Mouse (Mus musculus): ENCODE measurements around the gene Adam10. TPM values are rescaled to one million over a fixed set of nuclear protein-coding genes. Genes with fewer than 3 reads are reported as not detected.

Gene Adam10
- polyA plus RNA-seq, 1 experiment from 2014 or later = 67.5 TPM

DNA sequence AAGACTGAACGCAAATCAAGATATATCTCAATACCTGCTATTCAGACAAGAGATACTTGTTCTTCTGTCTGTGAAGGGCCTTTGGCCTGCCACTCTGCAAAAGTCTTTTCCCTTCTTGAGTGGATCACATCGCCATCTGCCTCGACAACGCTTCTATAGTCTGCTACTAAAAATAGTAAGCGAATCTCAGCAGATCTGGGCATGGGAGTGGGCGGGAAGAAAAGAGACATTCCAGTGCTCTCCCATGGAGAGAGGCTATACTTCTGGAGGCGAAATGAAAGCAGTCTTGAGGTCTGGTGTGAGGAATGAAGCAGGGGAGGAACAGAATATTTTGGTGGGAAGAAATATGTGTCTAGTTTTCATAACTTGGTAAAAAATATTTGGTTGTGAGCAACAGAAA, 109.9 kb downstream of the Adam10 start:
- Histone ChIP-seq H3K27ac (ENCODE audit: low read length) (no peak overlapping the region), H3K27me3 (ENCODE audit: control insufficient read depth, insufficient read depth, low read length) (no peaks in the 10 kb centered on the region), H3K4me1 (ENCODE audit: control insufficient read depth, insufficient read depth, low read length) (no peaks in the 10 kb centered on the region), H3K9me3 (ENCODE audit: control insufficient read depth, low read depth, low read length) (no peaks in the 10 kb centered on the region), H3K4me3 (ENCODE audit: low read depth, low read length) (no peak overlapping the region), H3K4me2 (replicated peaks; ENCODE audit: low read depth, low read length) (no peak overlapping the region), H3K36me3 (ENCODE audit: control insufficient read depth, insufficient read depth, low read length) (no peaks in the 10 kb centered on the region), H3K9ac (replicated peaks; ENCODE audit: low read depth, low read length) (no peak overlapping the region)
- 76% methylated on average over 7 of the region's 7 CpGs for WGBS
- ATAC-seq (ENCODE audit: insufficient number of reproducible peaks, insufficient read depth, low FRiP score, low read depth) = no peak

DNA sequence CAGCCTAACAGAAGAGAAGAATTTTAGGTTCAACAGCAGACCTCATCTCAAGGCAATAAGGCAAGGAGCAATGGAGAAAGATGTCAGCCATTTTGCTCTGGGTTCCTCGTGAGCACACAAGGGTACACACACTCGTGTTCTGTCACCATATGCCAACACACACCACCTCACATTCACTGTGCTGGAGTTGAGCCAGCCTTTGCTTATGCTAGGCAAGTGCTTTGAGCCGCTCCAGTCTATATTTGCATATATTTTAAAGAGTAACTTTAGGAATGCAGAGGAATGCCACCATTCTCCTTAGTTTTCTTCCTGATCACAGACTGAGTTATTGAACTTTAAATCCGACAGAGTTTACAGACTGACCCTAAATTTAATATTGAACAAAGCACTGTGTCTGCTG, 111.8 kb downstream of the Adam10 start:
- Histone ChIP-seq H3K27ac (ENCODE audit: low read length) (no peak overlapping the region), H3K9ac (replicated peaks; ENCODE audit: low read depth, low read length) (no peak overlapping the region), H3K27me3 (ENCODE audit: control insufficient read depth, insufficient read depth, low read length) (no peaks in the 10 kb centered on the region), H3K4me1 (ENCODE audit: control insufficient read depth, insufficient read depth, low read length) (0 out of 2 replicates have a peak, but pooled peaks cover 3% of the 10 kb centered on the region), H3K4me2 (replicated peaks; ENCODE audit: low read depth, low read length) (no peak overlapping the region), H3K36me3 (ENCODE audit: control insufficient read depth, insufficient read depth, low read length) (no peaks in the 10 kb centered on the region), H3K4me3 (ENCODE audit: low read depth, low read length) (no peak overlapping the region), H3K9me3 (ENCODE audit: control insufficient read depth, low read depth, low read length) (no peaks in the 10 kb centered on the region)
- 79% methylated on average over 4 of the region's 4 CpGs for WGBS
- ATAC-seq (ENCODE audit: insufficient number of reproducible peaks, insufficient read depth, low FRiP score, low read depth) = no peak

DNA sequence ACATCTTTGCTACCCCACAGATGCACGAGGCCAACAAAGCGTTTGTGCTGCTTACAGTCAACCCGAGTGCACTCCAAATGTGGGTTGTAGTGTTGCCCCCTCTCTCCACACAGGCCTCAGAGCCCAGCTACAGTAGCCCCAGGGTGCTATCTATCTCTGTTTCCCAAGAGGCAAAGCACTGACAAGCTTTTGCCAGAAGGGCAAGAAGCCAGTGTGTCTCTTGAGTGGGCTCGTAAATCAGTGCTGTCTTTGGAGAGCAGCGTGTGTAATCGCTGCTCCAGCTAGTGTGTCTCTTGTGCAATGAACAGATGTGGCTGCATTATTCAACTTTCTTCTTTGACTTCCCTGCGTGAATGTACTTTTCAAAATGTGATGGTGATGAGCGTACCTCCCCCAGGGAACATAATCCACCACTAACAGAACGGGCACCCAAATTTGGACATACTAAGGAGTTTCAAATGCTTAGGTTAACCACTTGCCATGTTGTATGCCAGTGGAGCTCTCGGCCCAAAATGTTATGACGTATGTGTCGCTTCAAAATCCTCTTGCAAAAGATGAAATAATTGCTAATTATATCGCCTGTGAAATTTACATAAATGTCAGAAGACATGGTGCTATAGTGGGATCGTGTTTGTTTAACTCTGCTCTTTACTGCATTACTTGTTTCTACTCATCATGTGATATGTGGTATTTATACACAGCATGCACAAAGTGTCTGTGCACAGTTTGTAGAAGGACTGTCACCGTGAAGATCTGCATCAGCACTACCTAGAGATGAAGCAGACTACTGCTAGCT, 116.0 kb downstream of the Adam10 start:
- ATAC-seq (ENCODE audit: insufficient number of reproducible peaks, insufficient read depth, low FRiP score, low read depth) = no peak
- Histone ChIP-seq H3K4me3 (ENCODE audit: low read depth, low read length) (no peak overlapping the region), H3K9me3 (ENCODE audit: control insufficient read depth, low read depth, low read length) (no peaks in the 10 kb centered on the region), H3K27me3 (ENCODE audit: control insufficient read depth, insufficient read depth, low read length) (no peaks in the 10 kb centered on the region), H3K4me1 (ENCODE audit: control insufficient read depth, insufficient read depth, low read length) (0 out of 2 replicates have a peak, but pooled peaks cover 3% of the 10 kb centered on the region), H3K27ac (ENCODE audit: low read length) (no peak overlapping the region), H3K4me2 (replicated peaks; ENCODE audit: low read depth, low read length) (no peak overlapping the region), H3K9ac (replicated peaks; ENCODE audit: low read depth, low read length) (no peak overlapping the region), H3K36me3 (ENCODE audit: control insufficient read depth, insufficient read depth, low read length) (no peaks in the 10 kb centered on the region)
- WGBS = 59% methylated on average over 15 of the region's 15 CpGs

DNA sequence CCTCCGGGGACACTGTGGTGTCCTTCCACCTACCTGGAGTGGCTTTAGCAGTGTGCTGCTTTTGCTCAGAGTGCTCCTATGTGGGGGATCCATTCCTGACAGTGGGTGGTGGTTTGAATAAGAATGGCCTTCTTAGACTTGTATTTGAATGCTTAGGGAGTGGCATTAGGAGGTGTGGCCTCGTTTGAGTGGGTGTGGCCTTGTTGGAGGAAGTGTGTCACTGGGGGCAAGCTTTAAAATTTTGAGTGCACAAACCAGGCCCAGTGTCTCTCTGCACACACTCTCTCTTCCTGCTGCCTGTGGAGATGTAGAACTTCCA, 116.6 kb downstream of the Adam10 start:
- Histone ChIP-seq H3K4me1 (ENCODE audit: control insufficient read depth, insufficient read depth, low read length) (0 out of 2 replicates have a peak, but pooled peaks cover 3% of the 10 kb centered on the region), H3K4me3 (ENCODE audit: low read depth, low read length) (no peak overlapping the region), H3K9me3 (ENCODE audit: control insufficient read depth, low read depth, low read length) (no peaks in the 10 kb centered on the region), H3K36me3 (ENCODE audit: control insufficient read depth, insufficient read depth, low read length) (no peaks in the 10 kb centered on the region), H3K27me3 (ENCODE audit: control insufficient read depth, insufficient read depth, low read length) (no peaks in the 10 kb centered on the region), H3K4me2 (replicated peaks; ENCODE audit: low read depth, low read length) (no peak overlapping the region), H3K9ac (replicated peaks; ENCODE audit: low read depth, low read length) (no peak overlapping the region), H3K27ac (ENCODE audit: low read length) (no peak overlapping the region)
- WGBS = 50% methylated on average over 2 of the region's 2 CpGs
- ATAC-seq (ENCODE audit: insufficient number of reproducible peaks, insufficient read depth, low FRiP score, low read depth) = no peak

GRCm38 (mm10) chr9:70800588-70801315, 122.0 kb downstream of the Adam10 start:
- no peaks in the 10 kb centered on the region for H3K9me3 ChIP-seq (ENCODE audit: control insufficient read depth, low read depth, low read length)
- no peak for ATAC-seq (ENCODE audit: insufficient number of reproducible peaks, insufficient read depth, low FRiP score, low read depth)

DNA sequence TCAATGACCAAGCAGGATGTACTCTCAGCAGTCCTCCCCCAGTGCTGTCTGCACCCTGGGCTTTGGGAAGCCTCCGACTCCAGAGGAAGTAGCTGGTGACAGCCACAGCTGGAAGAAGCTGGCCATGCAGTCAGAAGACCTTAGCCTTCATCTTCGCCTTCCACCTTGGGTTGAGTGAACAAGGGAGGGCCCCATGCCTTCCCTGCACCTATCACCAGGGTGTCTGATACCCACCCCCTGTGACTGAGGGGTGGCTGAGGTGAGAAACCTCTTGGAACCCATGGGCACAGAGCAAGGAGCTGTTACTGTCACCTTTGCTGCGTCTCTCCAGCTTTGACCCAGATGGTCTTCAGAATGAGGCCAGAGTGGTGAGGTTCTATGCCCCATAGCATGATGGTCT, 123.0 kb downstream of the Adam10 start:
- H3K27ac ChIP-seq (ENCODE audit: low read length) = no peak overlapping the region
- ATAC-seq (ENCODE audit: insufficient number of reproducible peaks, insufficient read depth, low FRiP score, low read depth) = no peak
- WGBS = 76% methylated on average over 3 of the region's 3 CpGs

More at GRCm38 (mm10) chr9:70800588-70801315, 122.0 kb downstream of the Adam10 start:
- Histone ChIP-seq H3K27ac (ENCODE audit: low read length) (no peak overlapping the region), H3K27me3 (ENCODE audit: control insufficient read depth, insufficient read depth, low read length) (no peaks in the 10 kb centered on the region), H3K36me3 (ENCODE audit: control insufficient read depth, insufficient read depth, low read length) (no peaks in the 10 kb centered on the region), H3K4me3 (ENCODE audit: low read depth, low read length) (no peak overlapping the region), H3K4me2 (replicated peaks; ENCODE audit: low read depth, low read length) (no peak overlapping the region), H3K9ac (replicated peaks; ENCODE audit: low read depth, low read length) (no peak overlapping the region), H3K4me1 (ENCODE audit: control insufficient read depth, insufficient read depth, low read length) (no peaks in the 10 kb centered on the region)
- 43% methylated on average over 8 of the region's 8 CpGs for WGBS

DNA sequence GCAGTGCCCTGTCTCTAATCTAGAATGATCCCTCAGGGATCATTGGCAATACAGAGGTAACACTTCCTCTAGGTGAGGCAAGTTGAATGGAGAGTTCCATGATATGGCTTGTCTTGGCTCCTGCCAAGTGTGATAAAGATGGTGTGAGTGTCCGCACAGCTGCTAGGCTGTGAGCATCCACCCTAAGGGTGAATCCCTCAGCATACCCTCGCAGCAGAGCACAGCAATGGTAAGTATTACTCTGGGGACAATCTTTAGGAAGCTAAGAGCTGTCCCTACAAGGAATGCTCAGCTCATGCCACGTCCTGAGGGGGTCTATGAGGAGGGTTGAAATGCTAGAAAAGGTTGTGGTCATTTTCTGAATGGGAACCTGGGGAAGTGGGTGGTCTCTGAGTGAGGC, 124.0 kb downstream of the Adam10 start:
- H3K4me3 ChIP-seq (ENCODE audit: low read depth, low read length) = no peak overlapping the region
- H3K9ac ChIP-seq (replicated peaks; ENCODE audit: low read depth, low read length) = no peak overlapping the region
- no peaks in the 10 kb centered on the region for H3K36me3 ChIP-seq (ENCODE audit: control insufficient read depth, insufficient read depth, low read length)
- H3K4me1 ChIP-seq (ENCODE audit: control insufficient read depth, insufficient read depth, low read length) = no peaks in the 10 kb centered on the region
- no peaks in the 10 kb centered on the region for H3K27me3 ChIP-seq (ENCODE audit: control insufficient read depth, insufficient read depth, low read length)
- no peak overlapping the region for H3K27ac ChIP-seq (ENCODE audit: low read length)
- H3K4me2 ChIP-seq (replicated peaks; ENCODE audit: low read depth, low read length) = no peak overlapping the region
- no peaks in the 10 kb centered on the region for H3K9me3 ChIP-seq (ENCODE audit: control insufficient read depth, low read depth, low read length)
- ATAC-seq (ENCODE audit: insufficient number of reproducible peaks, insufficient read depth, low FRiP score, low read depth) = no peak
- 84% methylated on average over 3 of the region's 3 CpGs for WGBS

More for the DNA sequence above, 123.0 kb downstream of the Adam10 start:
- Histone ChIP-seq H3K4me3 (ENCODE audit: low read depth, low read length) (no peak overlapping the region), H3K4me1 (ENCODE audit: control insufficient read depth, insufficient read depth, low read length) (no peaks in the 10 kb centered on the region), H3K9ac (replicated peaks; ENCODE audit: low read depth, low read length) (no peak overlapping the region), H3K27me3 (ENCODE audit: control insufficient read depth, insufficient read depth, low read length) (no peaks in the 10 kb centered on the region), H3K36me3 (ENCODE audit: control insufficient read depth, insufficient read depth, low read length) (no peaks in the 10 kb centered on the region), H3K9me3 (ENCODE audit: control insufficient read depth, low read depth, low read length) (no peaks in the 10 kb centered on the region), H3K4me2 (replicated peaks; ENCODE audit: low read depth, low read length) (no peak overlapping the region)

DNA sequence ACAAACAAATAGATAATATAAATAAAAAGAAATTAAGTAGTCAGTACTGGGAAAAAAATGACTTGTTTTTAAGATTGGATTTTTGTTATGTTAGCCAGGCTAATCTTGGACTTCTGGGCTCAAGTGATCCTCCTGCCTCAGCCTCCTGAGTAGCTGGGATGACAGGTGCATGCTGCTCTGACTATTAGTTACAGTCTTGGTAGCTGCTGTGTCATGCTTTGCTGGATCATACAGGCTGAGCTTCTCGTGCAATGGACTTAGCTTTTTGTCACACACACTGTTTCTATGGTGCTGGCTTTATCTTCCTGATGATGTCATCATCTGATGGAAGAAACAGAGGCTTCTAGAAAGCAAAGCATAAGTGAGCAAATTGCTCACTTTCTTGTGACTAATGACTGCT, 127.3 kb downstream of the Adam10 start:
- WGBS = 73% methylated on average over 1 of the region's 1 CpGs
- peaks cover 2% of the 10 kb centered on the region; the same call in 1 of the 2 replicates for H3K4me1 ChIP-seq (ENCODE audit: control insufficient read depth, insufficient read depth, low read length)
- no peak overlapping the region for H3K9ac ChIP-seq (replicated peaks; ENCODE audit: low read depth, low read length)
- no peak overlapping the region for H3K4me2 ChIP-seq (replicated peaks; ENCODE audit: low read depth, low read length)
- ATAC-seq (ENCODE audit: insufficient number of reproducible peaks, insufficient read depth, low FRiP score, low read depth) = no peak
- no peak overlapping the region for H3K27ac ChIP-seq (ENCODE audit: low read length)
- no peaks in the 10 kb centered on the region for H3K36me3 ChIP-seq (ENCODE audit: control insufficient read depth, insufficient read depth, low read length)
- H3K27me3 ChIP-seq (ENCODE audit: control insufficient read depth, insufficient read depth, low read length) = no peaks in the 10 kb centered on the region
- H3K4me3 ChIP-seq (ENCODE audit: low read depth, low read length) = no peak overlapping the region
- H3K9me3 ChIP-seq (ENCODE audit: control insufficient read depth, low read depth, low read length) = no peaks in the 10 kb centered on the region
